Mouse (Mus musculus): ENCODE measurements around the gene Mlxipl.

Gene Mlxipl

DNA sequence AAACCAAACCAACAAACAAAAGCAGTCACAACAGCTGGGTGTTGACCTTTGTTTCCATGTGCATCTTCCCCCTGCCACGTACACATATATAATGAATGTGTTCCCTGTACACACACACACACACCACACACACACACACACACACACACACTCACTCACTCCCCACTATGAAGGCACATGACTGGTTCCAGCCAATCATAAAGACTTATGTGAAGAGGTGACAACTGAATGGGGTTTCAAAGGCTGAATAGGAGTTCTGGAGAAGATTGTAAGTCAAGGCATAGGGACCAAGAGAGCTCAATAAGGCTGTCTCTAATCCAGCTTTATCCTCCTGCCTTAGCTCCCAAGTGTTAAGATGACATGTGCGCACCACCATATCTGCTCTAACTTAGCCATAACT, 10.1 kb upstream of the Mlxipl start:
- no peak for DNase-seq (ENCODE audit: low spot score)

DNA sequence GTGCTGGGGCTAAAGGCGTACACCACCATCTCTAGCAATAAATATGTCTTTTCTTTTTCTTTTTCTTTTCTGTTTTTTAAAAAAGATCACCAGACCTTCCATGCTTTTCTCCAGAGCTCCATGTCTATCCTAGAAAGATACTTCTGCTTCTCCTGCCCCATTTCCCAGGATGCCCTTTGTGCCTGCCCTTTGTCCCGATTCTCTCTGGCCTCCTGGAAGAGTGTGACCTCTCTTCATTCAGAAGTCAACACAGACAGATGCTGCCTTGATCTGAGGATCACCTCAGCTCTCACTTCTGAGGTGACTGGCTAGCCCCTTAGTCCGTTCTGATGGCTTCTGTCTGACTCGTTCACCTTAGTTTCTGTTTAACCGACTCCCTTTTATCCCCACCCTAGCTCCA, 9.2 kb upstream of the Mlxipl start:
- no peak for DNase-seq (ENCODE audit: low spot score)

DNA sequence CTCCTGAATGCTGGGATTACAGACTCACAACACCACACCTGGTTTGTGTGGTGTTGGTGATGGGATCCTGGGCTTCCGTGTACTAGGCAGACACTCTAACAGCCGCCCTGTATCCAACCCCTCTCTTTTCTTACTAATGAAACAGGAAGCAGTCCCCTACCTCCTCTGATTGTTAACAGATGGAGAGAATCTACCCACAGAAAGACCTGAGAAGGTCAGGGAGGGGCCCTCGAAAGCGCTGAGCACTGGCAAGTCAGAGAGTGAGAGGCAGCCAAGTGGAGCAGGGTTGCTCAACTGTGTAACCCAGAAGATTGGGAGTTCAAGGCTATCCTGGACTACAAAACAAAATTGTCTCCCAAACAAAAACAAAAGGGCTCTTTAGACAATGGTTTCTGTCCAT, 2.8 kb upstream of the Mlxipl start:
- DNase-seq (ENCODE audit: low spot score) = no peak

DNA sequence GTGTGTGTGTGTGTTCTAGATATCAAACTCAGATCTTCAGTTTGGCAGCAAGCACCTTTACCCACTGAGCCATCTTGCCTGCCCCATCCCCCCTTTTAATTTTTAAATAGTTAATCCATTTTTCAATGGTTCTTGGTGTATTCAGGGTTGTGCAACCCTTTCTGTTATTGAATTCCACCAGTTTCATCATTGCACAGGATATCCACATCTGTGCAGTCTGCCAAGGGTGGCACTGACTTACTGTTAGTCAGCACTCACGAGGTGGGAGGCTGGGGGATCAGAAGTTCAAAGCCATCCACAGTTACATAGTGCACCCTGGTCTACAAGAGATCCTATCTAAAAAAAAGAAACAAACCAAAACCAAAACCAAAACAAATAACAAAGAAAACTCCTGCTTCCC, 11.3 kb downstream of the Mlxipl start:
- DNase-seq (ENCODE audit: low spot score) = no peak

DNA sequence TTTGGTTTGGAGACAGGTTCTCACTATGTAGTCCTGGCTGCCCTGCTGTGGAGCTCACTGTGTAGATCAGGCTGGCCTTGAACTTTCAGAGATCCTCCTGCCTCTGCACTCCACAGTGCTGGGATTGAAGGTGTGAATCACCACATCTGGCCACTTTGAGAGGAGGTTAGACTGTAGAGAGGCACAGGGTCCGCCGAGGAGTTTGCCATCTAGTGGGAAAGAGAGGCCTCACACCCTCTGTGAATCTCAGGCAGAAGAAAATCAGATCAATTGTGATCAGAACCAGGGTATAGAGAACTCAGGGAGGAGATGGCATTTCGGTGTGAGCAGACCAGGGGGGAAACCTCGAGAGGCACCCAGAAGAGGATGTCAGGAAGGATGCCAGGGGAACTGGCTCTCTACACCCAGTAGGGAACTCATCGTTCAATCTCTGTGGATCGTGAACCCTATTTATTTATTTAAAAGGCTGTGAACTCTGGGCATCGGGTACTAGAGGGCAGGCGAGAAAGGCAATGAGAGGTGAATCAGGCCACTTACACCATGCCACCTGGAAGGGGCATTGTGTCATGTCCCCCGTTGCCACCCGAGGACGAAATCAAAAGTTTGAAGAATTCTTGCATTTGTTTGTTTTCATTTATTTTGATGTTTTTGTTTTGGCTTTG, 14.4 kb downstream of the Mlxipl start:
- no peak for DNase-seq (ENCODE audit: low spot score)

DNA sequence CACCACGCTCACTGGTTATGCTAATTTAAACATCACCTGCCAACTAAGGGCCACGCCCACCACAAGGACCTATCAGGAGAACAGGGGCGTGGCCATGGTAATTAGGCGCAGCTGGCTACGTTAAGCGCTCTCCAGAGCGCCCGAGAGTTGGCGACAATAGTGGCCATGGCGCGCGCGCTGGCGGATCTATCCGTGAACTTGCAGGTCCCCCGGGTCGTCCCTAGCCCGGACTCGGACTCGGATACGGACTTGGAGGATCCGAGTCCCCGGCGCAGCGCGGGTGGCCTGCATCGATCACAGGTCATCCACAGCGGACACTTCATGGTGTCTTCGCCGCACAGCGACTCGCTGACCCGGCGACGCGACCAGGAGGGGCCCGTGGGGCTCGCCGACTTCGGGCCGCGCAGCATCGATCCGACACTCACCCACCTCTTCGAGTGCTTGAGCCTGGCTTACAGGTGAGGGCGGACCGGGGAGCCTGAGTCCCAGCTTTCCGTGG, 17.1 kb downstream of the Mlxipl start:
- DNase-seq (ENCODE audit: low spot score) = no peak

DNA sequence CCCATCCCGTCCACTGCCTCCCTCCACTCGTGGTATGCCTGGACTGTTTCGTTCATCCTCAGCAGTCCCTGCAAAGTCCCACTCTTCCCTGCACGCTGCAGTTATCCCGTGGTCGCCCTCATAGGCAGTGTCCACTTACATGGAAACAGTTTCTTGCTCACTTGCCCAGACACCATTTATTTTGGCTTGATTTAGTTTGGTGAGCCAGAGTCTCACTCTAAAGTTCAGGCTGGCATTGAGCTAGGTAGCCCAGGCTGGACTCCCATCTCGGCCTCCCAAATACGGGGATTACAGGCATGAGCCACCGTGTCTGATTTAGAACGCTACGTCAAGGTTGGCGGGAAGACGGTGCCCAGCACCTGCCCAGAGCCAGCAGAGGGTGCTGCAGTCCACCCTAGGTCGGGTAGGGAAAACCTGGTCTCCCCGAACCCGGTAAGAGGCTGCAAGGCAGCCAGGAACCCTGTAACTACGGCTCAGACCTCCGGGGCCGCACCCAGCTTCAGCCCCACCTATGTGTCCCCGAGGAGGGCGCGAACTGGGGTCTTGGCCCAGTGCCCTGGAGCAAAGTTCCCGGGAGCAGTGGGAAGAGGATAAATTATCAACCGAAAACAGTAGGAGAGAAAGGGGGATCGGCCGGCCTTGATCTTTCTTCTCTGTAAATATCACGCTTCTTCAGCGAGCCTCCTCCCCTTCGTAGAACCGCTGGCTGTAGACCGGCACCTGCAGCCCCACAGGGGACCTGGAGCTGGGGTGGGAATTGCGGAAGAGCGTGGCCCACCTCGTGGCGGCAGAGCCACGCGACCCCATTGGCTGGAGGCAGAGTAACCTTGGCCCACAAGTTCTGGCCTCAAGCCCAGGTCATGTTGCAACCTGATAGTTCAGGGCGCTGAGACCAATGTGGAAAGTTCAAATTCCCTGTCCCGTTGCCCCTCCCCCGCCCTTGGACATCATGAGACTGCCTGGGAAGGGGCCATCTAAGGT, 18.1 kb downstream of the Mlxipl start:
- DNase-seq (ENCODE audit: low spot score) = no peak

DNA sequence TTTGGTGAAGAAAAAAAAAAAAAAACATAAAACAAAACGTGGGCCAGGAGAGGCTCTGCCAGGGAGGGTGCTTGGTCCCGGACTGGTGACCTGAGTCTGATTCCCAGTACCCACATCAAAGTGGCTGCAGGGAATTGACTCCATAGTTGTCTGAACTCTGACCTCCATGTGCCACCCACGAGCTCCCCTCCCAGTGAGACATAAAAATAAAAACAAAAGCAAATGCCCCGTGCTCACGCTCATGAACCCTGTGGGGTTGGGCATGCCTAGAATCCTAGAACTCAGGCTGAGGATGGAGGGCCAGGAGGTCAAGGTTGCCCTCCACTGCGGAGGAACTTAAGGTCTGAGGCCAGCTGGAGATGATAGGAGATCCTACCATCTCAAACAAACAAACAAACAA, 19.3 kb downstream of the Mlxipl start:
- no peak for DNase-seq (ENCODE audit: low spot score)

DNA sequence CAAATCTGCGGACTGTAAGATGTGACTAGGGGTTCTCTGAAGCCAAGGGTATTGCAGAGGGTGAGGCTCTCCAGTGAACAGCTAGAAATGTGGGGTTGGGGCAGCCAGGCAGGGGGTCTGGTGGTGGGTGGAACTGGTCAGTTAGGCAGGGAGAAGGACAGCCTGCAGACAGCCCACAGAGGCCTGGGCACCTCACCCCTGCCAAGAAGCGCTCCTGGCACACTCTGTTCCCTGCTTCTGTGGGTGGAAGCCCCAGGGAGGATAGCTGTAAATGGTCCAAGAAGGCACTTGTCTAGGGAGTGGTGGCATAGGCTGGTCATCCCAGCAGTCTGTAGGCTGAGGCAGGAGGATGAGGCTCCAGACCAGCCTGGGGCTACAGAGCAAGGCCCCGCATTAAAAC, 19.7 kb downstream of the Mlxipl start:
- DNase-seq (ENCODE audit: low spot score) = no peak

DNA sequence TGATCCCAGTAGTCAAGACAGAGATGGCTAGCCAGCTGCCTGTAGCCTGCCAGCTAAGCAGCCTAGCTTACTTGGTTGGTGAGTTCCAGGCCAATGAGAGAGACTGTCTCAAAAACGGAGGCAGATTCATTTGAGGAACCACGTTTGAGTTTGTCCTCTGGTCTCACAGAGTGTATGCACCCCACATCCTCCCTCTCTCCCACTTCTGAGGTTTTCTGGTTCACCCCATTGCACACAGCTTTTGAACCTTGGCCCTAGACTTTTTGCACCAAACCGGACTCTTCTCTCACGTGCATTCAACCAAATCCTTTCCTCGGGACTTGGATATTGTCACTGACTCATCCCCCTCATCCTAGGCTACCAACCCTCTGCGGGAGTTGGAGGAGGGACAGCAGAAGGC, 20.3 kb downstream of the Mlxipl start:
- no peak for DNase-seq (ENCODE audit: low spot score)

DNA sequence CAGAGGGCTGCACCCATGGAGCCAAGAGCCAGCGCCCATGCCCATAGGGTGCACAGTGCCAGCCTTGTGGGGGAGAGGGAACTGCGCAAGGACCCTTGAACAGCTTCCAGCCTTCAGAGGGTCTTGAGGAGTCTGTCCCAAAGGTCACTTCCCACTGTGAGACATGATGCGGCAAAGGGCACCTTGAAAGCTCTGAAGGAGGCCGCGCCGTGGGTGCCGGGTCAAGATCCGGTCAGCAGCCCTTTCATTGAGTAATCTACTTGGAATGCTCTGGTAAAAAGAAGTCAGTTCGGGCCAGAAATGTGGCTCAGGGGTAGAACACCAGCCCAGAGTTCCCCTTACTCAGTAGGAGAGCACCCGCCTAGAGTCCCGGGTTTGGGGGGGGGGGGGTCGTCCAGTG, 24.1 kb downstream of the Mlxipl start:
- DNase-seq (ENCODE audit: low spot score) = no peak

DNA sequence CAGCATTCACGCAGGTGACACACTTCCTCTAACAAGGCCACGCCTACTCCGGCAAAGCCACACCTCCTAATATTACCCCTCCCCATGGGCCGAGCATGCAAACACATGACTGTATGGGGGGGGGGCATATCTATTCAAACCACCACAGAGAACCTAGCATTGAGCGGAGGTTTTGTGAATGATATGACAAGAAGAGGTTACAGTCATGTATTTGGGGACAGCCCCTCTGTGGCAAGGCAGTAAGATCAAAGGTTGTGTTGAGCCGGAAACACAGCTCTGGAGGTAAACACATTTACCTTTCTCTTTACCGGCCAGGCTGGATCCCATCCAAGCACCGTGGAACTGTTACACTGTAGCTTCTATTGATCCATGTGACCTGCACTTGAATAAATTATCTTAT, 25.6 kb downstream of the Mlxipl start:
- no peak for DNase-seq (ENCODE audit: low spot score)

DNA sequence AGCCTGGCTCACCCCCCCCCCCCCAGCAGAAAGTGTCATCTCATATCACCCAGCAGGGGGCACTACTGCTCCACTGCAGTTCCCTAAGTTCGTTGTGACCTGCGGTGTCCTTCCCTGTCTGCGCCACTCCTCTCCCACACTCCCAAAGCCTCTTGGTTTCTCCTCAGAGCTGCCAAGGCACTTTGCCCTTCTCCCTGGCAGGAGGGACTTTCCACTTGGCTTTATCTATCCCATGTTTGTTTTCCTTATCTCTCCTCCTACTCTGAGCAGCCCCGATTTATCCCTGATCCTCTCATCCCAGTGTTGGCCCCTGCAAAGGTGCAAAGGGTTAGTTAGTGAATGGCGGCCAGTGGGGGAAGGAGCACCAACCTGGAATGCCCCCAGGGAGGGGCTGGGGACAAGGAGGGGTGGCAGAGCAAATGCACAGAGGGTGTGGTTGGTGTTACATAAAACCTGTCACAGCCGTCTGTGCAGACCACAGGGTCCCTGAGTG, 28.9 kb downstream of the Mlxipl start:
- no peak for DNase-seq (ENCODE audit: low spot score)

DNA sequence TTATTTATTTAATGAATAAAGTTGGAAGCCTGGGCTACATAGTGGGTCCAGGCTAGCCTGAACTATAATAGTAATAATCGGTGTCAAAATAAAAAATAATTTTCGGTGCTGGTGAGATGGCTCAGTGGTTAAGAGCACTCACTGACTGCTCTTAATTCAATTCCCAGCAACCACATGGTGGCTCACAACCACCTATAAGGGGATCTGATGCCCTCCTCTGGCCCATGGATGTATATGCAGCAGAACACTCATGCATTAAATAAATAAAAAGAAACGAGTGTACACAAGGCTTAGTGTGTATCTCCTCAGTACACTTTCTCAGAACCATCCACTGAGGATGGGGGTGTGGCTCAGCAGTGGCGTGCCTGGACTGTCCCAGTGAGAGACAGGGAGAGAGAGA, 31.1 kb downstream of the Mlxipl start:
- no peak for DNase-seq (ENCODE audit: low spot score)

DNA sequence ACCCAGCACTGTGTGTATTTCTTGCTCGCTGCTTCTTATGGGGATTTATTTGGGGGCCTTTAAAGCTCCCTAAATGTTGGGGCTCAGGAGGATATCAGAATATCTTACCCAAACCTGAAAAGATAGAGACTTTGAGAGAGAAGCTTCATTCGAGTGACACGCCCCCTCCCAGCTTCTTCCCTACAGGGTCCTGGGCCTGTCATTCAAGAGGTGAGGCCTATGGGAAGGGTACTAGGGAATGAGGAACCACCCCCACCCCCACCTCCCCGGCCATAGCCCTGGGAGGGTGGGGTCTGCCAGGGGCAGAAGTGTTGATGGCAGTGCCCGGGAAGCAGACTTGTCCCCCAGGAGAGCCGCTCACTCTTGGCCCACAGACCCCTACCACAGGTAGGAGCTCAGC, 36.4 kb downstream of the Mlxipl start:
- no peak for DNase-seq (ENCODE audit: low spot score)

DNA sequence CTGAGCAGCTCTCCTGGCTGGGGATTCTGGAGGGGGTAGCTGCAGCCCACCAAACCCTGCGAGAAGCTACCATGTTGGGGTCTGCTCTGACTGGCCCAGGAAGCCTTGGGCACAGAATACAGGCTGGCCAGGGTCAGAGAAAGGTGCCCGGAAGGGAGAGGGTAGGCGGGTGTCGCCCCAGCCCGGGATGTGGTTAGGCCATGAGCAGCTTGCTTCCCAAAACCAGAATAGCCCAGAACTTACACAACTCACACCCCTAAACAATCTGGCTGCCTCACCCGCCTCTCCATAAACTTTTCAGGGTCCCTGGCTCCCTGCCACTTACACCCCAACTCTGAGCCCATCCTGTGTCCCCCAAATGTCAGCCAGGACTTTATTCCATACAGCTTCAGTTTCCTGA, 38.0 kb downstream of the Mlxipl start:
- no peak for DNase-seq (ENCODE audit: low spot score)

DNA sequence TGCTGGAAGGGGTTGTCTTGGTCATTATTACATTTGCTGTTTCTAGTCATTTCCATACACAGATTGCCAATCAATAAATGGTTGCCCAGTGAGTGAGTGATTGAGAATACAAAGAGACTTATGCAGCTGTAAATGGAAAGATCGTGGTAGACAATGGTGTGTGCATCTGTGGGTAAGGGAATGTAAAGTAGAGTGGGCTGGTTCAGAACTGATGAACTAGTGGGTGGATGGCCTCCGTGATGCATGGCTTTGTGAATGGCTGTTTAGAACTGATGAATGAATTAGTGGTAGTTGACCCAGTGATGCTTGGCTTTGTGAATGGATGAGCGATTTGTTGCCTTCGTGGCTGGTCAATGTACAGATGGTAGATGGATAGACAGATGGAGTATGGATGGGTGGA, 40.1 kb downstream of the Mlxipl start:
- DNase-seq (ENCODE audit: low spot score) = no peak

DNA sequence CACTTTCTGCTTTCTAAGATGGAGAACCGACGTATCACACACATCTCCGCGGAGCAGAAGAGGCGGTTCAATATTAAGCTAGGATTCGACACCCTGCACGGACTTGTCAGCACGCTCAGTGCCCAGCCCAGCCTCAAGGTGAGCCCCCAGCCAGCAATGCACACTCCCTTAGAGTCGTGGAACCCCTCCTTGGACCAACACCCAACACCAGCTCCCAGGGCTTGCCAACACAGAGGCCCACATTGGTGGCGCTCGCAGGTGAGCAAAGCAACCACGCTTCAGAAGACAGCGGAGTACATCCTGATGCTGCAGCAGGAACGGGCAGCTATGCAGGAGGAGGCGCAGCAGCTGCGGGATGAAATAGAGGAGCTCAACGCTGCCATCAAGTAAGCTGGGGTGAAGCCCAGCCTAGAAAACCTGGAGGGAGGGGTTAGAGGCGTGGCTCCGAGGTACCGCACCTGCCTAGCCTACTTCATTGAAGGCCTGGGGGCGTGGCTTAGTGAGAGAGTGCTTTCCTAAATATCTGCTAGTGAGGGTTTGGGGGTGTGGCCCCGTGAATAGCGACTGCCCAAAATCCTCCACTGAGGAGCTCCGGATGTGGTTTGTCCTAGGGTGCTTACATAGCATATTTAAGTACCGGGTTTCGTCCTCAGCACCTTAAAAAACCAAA, 44.2 kb downstream of the Mlxipl start:
- DNase-seq (ENCODE audit: low spot score) = no peak

DNA sequence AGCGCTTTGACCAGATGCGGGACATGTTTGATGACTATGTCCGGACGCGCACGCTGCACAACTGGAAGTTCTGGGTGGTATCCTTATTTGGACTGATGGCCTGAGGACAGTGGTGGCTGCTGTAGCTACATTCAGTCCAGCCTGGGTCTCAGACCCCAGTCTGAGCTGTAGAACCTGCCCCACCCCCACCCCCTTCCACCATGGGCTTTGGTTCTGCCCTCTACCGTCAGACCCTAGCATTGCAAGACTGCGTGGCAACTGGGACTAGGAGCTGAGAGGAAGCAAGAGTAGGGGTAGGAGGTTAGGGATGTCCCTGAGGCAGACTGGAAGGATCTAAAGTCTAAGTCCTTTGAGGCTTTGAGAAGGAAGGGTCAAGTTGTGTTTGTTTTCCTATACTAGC, 44.8 kb downstream of the Mlxipl start:
- DNase-seq (ENCODE audit: low spot score) = no peak

DNA sequence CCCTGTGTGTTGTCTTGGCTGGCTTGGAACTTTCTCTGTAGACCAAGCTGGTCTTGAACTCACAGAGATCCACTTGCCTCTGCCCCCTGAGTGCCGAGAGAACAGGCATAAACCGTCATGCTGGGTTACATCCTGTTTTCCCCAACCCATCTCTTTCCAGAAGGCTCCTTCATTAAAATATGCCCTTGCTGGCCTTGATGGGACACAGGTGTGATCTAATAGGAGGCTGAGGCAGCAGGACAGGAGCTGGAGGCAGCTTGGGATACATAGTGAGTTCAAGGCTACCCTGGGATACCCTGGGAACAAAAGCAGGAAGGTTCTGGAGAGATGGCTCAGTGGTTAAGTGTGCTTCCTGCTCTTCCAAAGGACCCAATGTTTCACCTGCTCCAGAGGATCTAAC, 50.2 kb downstream of the Mlxipl start:
- DNase-seq (ENCODE audit: low spot score) = no peak

DNA sequence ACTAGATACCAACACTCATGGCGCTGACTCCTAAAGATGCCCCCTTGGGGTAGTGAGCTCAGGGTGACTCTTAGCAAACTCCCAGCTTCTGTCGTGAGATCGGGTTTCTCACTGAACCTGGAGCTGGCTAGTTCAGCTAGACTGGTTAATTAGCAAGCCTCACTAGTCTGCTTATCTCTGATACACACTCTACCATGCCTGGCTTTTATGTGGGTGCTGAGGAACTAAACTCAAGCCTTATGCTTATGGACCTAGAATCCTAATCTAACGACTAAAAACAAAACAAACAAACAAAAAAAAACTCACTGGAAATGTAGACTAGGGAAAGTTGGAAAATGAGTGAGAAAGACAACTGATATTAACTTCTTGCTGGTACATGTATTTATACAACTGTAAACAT, 54.8 kb downstream of the Mlxipl start:
- DNase-seq (ENCODE audit: low spot score) = no peak

DNA sequence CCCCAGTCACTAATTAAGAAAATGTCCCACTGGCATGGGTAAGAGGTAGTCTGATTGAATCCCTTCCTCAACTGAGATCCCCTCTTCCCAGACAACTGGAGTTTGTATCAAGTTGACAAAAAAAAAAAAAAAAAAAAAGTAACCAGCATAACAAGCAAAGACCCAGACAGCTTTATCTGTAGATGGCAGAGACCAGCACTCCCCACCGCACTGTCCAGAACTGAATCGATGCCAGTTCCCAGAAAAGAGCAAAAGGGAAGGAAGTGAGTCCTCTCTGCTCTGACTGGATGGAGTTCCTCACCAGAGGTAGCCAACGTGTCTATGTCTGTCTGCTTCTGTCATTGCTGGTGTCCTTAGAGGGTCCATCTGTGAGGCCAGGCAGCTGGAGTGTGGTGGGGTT, 55.8 kb downstream of the Mlxipl start:
- no peak for DNase-seq (ENCODE audit: low spot score)

DNA sequence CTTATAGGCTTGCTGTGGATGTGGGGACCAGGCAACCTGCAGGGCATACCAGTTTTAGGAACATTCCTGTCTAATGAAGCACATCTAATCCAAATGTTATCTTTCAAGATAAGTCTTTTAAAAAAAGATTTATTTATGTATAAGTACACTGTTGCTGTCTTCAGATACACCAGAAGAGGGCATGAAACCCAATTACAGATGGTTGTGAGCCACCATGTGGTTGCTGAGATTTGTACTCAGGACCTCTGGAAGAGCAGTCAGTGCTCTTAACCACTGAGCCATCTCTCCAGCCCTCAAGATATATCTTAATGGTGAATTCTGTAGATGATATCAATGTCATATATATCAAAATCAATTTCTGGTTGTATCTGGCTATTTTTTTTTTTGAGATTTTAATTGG, 56.3 kb downstream of the Mlxipl start:
- no peak for DNase-seq (ENCODE audit: low spot score)
